14 mouse cellular contexts compared by ENCODE assay signal in genomic region chr8:79299704-79300103, GRCm38 (mm10). TPM values are rescaled to one million over a fixed set of nuclear protein-coding genes. Genes with fewer than 3 reads are reported as not detected.
DNase-seq lines count a peak whose midpoint lies in the region; ATAC-seq and TF ChIP-seq lines count a peak whose summit lies in the region.
"Had no signal": no experiment of that assay in that cellular context is flagged by ENCODE, and none has a peak within 500 bp of the region (broad histone marks: within the 10 kb centered on the region; RNA-seq: fewer than 3 reads in every experiment).

No protein-coding gene starts in this region.

- no peaks in the 10 kb centered on the region for H3K36me3 ChIP-seq in intestine, postnatal 0 days (ENCODE audit: control insufficient read depth, insufficient read depth)
- H3K36me3 ChIP-seq in intestine, embryonic 16.5 days (ENCODE audit: control insufficient read depth, insufficient read depth, low read length), result no peaks in the 10 kb centered on the region
- H3K36me3 ChIP-seq in ES-Bruce4 (ENCODE audit: control insufficient read depth, insufficient read depth, low read length, poor library complexity, severe bottlenecking), result no peaks in the 10 kb centered on the region
- H3K36me3 ChIP-seq: forebrain, embryonic 10.5 days; limb, embryonic 10.5 days had no signal

- H3K9ac ChIP-seq in intestine, postnatal 0 days (ENCODE audit: low read depth, low read length), result no peak overlapping the region
- no peak overlapping the region for H3K9ac ChIP-seq in intestine, embryonic 16.5 days (ENCODE audit: low read depth, low read length)
- H3K9ac ChIP-seq in ES-Bruce4 (ENCODE audit: low read depth, poor library complexity, severe bottlenecking), result no peak overlapping the region

- TF ChIP-seq POLR2A in ES-Bruce4 (IDR thresholded peaks at IDR 0.05; ENCODE audit: insufficient read depth, low read length), result no peak

- no peaks in the 10 kb centered on the region for H3K9me3 ChIP-seq in intestine, postnatal 0 days (ENCODE audit: control insufficient read depth)
- H3K9me3 ChIP-seq in intestine, embryonic 16.5 days (ENCODE audit: control insufficient read depth, low read length), result no peaks in the 10 kb centered on the region
- no peaks in the 10 kb centered on the region for H3K9me3 ChIP-seq in ES-Bruce4 (replicated peaks; ENCODE audit: control insufficient read depth, insufficient read depth, low read length, poor library complexity, severe bottlenecking)
- H3K9me3 ChIP-seq: forebrain, embryonic 10.5 days; limb, embryonic 10.5 days had no signal

- no peak overlapping the region for H3K27ac ChIP-seq in intestine, postnatal 0 days (ENCODE audit: low read depth, low read length)
- no peak overlapping the region for H3K27ac ChIP-seq in intestine, embryonic 16.5 days (ENCODE audit: low read length)
- H3K27ac ChIP-seq in ES-Bruce4 (ENCODE audit: insufficient read depth, low read length), result no peak overlapping the region
- H3K27ac ChIP-seq: forebrain, embryonic 10.5 days; limb, embryonic 10.5 days; macrophage had no signal

- no peak for ATAC-seq in intestine, postnatal 0 days
- no peak for ATAC-seq in intestine, embryonic 16.5 days
- ATAC-seq: hindbrain, embryonic 16.5 days had no signal

- H3K4me1 ChIP-seq in intestine, postnatal 0 days (replicated peaks; ENCODE audit: control insufficient read depth, insufficient read depth, low read length), result 0 out of 2 replicates have a peak, but pooled peaks cover 2% of the 10 kb centered on the region
- H3K4me1 ChIP-seq in intestine, embryonic 16.5 days (ENCODE audit: control insufficient read depth, insufficient read depth, low read length), result 0 out of 2 replicates have a peak, but pooled peaks cover 2% of the 10 kb centered on the region
- no peaks in the 10 kb centered on the region for H3K4me1 ChIP-seq in ES-Bruce4 (ENCODE audit: control insufficient read depth, insufficient read depth, low read length)

- TF ChIP-seq CTCF in intestine, postnatal 0 days (IDR thresholded peaks at IDR 0.05; ENCODE audit: low read depth), result peak; percentile 55
- TF ChIP-seq CTCF in ES-Bruce4 (IDR thresholded peaks at IDR 0.05; ENCODE audit: low read depth, low read length), result peak; percentile 16

- H3K4me3 ChIP-seq in intestine, postnatal 0 days (ENCODE audit: low read depth, low read length), result no peak overlapping the region
- no peak overlapping the region for H3K4me3 ChIP-seq in intestine, embryonic 16.5 days (ENCODE audit: low read length)
- no peak overlapping the region for H3K4me3 ChIP-seq in ES-Bruce4 (ENCODE audit: low read depth, low read length)
- H3K4me3 ChIP-seq: forebrain, embryonic 10.5 days; limb, embryonic 10.5 days had no signal

- no peak overlapping the region for H3K4me2 ChIP-seq in intestine, postnatal 0 days (replicated peaks; ENCODE audit: low read depth)
- H3K4me2 ChIP-seq in intestine, embryonic 16.5 days (ENCODE audit: low read depth, low read length), result no peak overlapping the region

- peak; percentile 36 to 47 for DNase-seq in B cell, adult 2 months
- peak; percentile 18 to 70 for DNase-seq in kidney, postnatal 36 days
- no peak for DNase-seq in urinary bladder, postnatal 25 days (ENCODE audit: low spot score)
- no peak for DNase-seq in urinary bladder, postnatal 10 days (ENCODE audit: low spot score)
- DNase-seq: cerebellum, adult 8-10 months had no signal

- no peak for TF ChIP-seq EP300 in ES-Bruce4 (IDR thresholded peaks at IDR 0.05; ENCODE audit: insufficient read depth, low read depth, low read length)

- 76% methylated on average over 5 of the region's 5 CpGs for WGBS in intestine, postnatal 0 days
- WGBS in intestine, embryonic 16.5 days, result 76% methylated on average over 5 of the region's 5 CpGs

- no peaks in the 10 kb centered on the region for H3K27me3 ChIP-seq in intestine, postnatal 0 days (replicated peaks; ENCODE audit: control insufficient read depth, insufficient read depth, low read length)
- H3K27me3 ChIP-seq in intestine, embryonic 16.5 days (replicated peaks; ENCODE audit: control insufficient read depth, insufficient read depth, low read length), result no peaks in the 10 kb centered on the region
- H3K27me3 ChIP-seq in ES-Bruce4 (ENCODE audit: control insufficient read depth, insufficient read depth, low read length, poor library complexity, severe bottlenecking), result no peaks in the 10 kb centered on the region

RNA-seq across cellular contexts. Expression of gene Mmaa, which starts 5.0 kb away (rescaled TPM):
- 7.2 and 8.2 TPM in 2 replicates for polyA plus RNA-seq in intestine, postnatal 0 days (2015; fragmentation: Nextera tagmentation; extraction: Ambion mirVana)
- 13.6 and 13.8 TPM in 2 replicates for polyA plus RNA-seq in intestine, embryonic 16.5 days (2015; fragmentation: Nextera tagmentation; extraction: Ambion mirVana)
- 6.1 TPM in 2 replicates for polyA plus RNA-seq in ES-Bruce4 (2011; ENCODE audit: insufficient read depth, insufficient read length, low read depth, missing spikeins)

RNA-seq across cellular contexts. Expression of gene 1700011L22Rik, which starts 51.3 kb away (rescaled TPM):
- polyA plus RNA-seq in intestine, postnatal 0 days (2015; fragmentation: Nextera tagmentation; extraction: Ambion mirVana), result not detected in 2 replicates
- not detected in 2 replicates for polyA plus RNA-seq in intestine, embryonic 16.5 days (2015; fragmentation: Nextera tagmentation; extraction: Ambion mirVana)
- polyA plus RNA-seq in ES-Bruce4 (2011; ENCODE audit: insufficient read depth, insufficient read length, low read depth, missing spikeins), result not detected in 2 replicates
- polyA plus RNA-seq: embryonic facial prominence, embryonic 11.5 days; forebrain, embryonic 10.5 days; hindbrain, embryonic 16.5 days; limb, embryonic 10.5 days; macrophage; stomach, embryonic 14.5 days had no signal

Comparison
In these comparisons a context has a peak if more than half of its experiments do, and no peak if none do; other contexts are left out.
1. DNase-seq: peak in B cell, adult 2 months (2 of 2) and kidney, postnatal 36 days (2 of 2); none in urinary bladder, postnatal 25 days (single experiment) and urinary bladder, postnatal 10 days (single experiment).